Mouse (Mus musculus): Measurements from ENCODE around the gene Ep400.

DNA sequence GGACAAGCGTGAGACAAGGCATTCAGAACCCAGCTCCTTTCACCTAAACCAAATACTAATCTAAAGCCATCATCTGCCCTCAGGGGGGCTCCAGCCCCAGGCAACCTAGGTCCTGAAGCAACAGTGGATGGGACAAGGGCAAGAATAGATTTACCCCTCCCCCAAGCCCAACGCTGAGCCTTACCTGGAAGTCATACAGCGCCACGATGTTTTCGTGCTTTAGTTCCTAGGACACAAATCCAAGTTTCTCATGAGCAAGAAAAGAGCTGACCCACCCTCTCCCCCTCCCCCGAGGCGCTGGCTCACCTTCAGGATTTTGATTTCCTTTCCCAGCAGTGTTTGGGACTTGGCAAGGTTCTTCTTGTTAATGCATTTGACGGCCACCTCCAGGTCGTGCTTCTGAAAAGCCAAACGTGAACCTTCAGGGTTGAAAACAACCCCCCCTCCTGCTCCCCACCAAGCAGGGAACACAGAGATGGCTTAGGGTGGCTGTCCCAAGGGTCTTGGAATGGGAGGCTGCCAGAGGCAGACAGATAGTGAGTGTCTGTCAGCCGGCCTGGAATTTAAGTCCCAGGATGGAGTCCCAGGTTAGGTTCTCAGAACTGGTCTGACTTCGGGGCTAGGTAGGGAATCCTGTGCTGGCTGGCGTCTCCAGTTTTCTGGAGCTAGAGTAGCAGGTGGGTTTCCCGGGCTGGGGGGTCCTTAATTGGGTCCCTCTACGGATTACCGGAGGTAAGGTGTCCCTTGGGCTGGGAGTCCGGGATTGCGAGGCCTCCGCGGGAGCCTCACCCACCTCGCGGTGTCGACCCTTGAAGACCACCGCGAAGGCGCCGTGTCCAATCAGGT is 38.5 kb upstream of the Ep400 start:
- TF ChIP-seq CTCF (IDR thresholded peaks at IDR 0.05; ENCODE audit: extremely low read depth, insufficient read depth, insufficient read length, insufficient replicate concordance) (no peak), POLR2A (IDR thresholded peaks at IDR 0.05; ENCODE audit: low read depth, low read length) (no peak)
